Mouse (Mus musculus) erythroblast, embryonic 14.5 days (primary cell): Measurements from ENCODE around the gene Dazap1. TPM values are rescaled to one million over a fixed set of nuclear protein-coding genes. Genes with fewer than 3 reads are reported as not detected.
A peak's percentile ranks its signal among the peaks of the same experiment; 100 is the strongest.

Source experiments
- H3K27me3 ChIP-seq: 2 replicates; pipeline ENCODE4 v1.6.1; 2012; ENCODE audit warnings: inconsistent platforms; ENCODE audit not compliant: control insufficient read depth
- H3K36me3 ChIP-seq: 2 replicates; pipeline ENCODE4 v1.6.1; 2012; ENCODE audit warnings: mild to moderate bottlenecking, inconsistent platforms; ENCODE audit not compliant: control insufficient read depth
- H3K4me1 ChIP-seq: 2 replicates; pipeline ENCODE4 v1.6.1; 2012; ENCODE audit warnings: inconsistent platforms; ENCODE audit not compliant: control insufficient read depth
- H3K4me3 ChIP-seq: replicated peaks from 2 replicates; pipeline ENCODE3; 2012; ENCODE audit warnings: moderate library complexity, mild to moderate bottlenecking, inconsistent platforms
- H3K9me3 ChIP-seq: 2 replicates; pipeline ENCODE4 v1.6.1; 2012; ENCODE audit warnings: low read length, inconsistent platforms, mixed read lengths; ENCODE audit not compliant: control insufficient read depth
- GATA1 ChIP-seq: IDR thresholded peaks from 2 replicates; pipeline ENCODE4 v1.6.1; 2012; ENCODE audit warnings: low read length, inconsistent platforms, mixed read lengths
- TAL1 ChIP-seq: IDR thresholded peaks from 3 replicates; pipeline ENCODE4 v1.6.1; 2012; ENCODE audit warnings: low read length, inconsistent platforms, mixed read lengths
- polyA plus RNA-seq: library from polyadenylated mRNA; stranded (reverse); fragments of >175 nt; gene quantifications from 2 replicates; pipeline ENCODE4 v1.2.3, GENCODE M21; 2012

The Dazap1 gene
- polyA plus RNA-seq, 1 experiment: 84.5 TPM

DNA sequence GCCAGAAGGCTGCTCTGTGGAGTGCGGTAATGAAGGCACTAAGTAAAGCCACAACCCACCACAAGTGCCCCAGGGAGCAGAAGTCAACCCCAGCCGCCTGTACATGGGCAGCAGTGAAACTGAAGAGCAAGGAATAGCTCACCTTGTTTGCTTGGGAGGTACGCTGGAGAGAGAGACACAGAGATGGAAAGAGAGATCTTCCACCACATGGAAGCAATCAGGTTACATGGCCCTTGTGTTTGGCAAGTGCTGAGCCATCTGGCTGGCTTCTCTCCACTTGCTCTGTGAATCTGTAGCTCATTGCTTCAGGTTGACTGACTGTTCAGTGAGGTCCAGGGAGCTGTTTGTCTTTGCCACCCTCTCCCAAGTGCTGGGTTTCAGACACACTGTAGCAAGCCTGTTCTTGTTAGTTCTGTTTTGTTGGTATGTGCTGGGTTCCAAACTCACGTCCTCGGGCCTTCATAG lies 71.3 kb downstream of the Dazap1 start:
- Histone ChIP-seq H3K27me3 (no peaks in the 10 kb centered on the region; the same call in 1 of the 2 replicates), H3K4me1 (peaks cover 82% of the 10 kb centered on the region), H3K9me3 (peaks cover 29% of the 10 kb centered on the region), H3K36me3 (peaks cover 59% of the 10 kb centered on the region), H3K4me3 (peak overlapping the region; percentile 71)
- TF ChIP-seq TAL1 (no peak), GATA1 (no peak)

DNA sequence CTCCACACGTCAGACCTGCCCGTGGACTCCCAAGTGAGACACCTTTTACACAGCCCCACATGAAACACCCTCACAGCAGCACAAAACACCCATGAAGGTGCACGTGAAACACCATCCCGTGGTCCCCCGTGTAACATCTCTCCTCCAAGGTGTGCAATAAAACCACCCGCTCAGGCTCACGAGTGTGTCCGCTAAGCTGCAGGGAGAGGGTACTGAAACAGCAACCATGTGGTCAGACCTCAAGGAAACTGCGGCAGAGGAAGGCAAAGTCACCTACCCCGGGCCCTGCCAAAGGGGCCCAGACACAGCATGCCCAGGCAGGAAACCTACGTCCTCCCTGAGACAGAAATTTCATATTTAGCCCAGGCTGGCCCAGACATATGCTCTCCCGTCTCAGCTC lies 75.0 kb downstream of the Dazap1 start:
- no peak for TF ChIP-seq TAL1
- TF ChIP-seq GATA1: no peak
- Histone ChIP-seq H3K9me3 (peaks cover 27% of the 10 kb centered on the region), H3K27me3 (peaks cover 13% of the 10 kb centered on the region), H3K4me3 (no peak overlapping the region), H3K36me3 (peaks cover 60% of the 10 kb centered on the region), H3K4me1 (peaks cover 71% of the 10 kb centered on the region)

Other genes starting within 250 kb of the Dazap1 start
- 1.5 and 1.7 TPM in 2 replicates for gene Arhgap45, start 244.8 kb upstream of the Dazap1 start, polyA plus RNA-seq
- 11.9 and 17.1 TPM in 2 replicates for gene Polr2e, start 221.7 kb upstream of the Dazap1 start, polyA plus RNA-seq
- 551 and 700 TPM in 2 replicates for gene Gpx4, start 214.3 kb upstream of the Dazap1 start, polyA plus RNA-seq
- 3.4 and 3.9 TPM in 2 replicates for gene Sbno2, start 155.9 kb upstream of the Dazap1 start, polyA plus RNA-seq
- gene Stk11, start 145.7 kb upstream of the Dazap1 start, polyA plus RNA-seq: 69.2 and 71.6 TPM in 2 replicates
- gene Atp5d, start 122.9 kb upstream of the Dazap1 start, polyA plus RNA-seq: 139 and 144 TPM in 2 replicates
- 0.15 and 0.52 TPM in 2 replicates for gene Cbarp, start 120.7 kb upstream of the Dazap1 start, polyA plus RNA-seq
- gene Midn, start 113.2 kb upstream of the Dazap1 start, polyA plus RNA-seq: 7.0 and 9.3 TPM in 2 replicates
- gene Cirbp, start 95.5 kb upstream of the Dazap1 start, polyA plus RNA-seq: 3.9 and 4.3 TPM in 2 replicates
- 0.60 and 0.99 TPM in 2 replicates for gene 1600002K03Rik, start 88.5 kb upstream of the Dazap1 start, polyA plus RNA-seq
- gene Efna2, start 82.0 kb upstream of the Dazap1 start, polyA plus RNA-seq: 0.10 and 0.16 TPM in 2 replicates
- 4.2 and 4.7 TPM in 2 replicates for gene Mum1, start 35.1 kb upstream of the Dazap1 start, polyA plus RNA-seq
- gene Ndufs7, start 12.4 kb upstream of the Dazap1 start, polyA plus RNA-seq: 19.0 and 28.9 TPM in 2 replicates
- 0.11 and 0.20 TPM in 2 replicates for gene Gamt, start 474 bp upstream of the Dazap1 start, polyA plus RNA-seq
- gene Rps15, start 31.0 kb downstream of the Dazap1 start, polyA plus RNA-seq: 998 and 1,528 TPM in 2 replicates
- gene Apc2, start 34.5 kb downstream of the Dazap1 start, polyA plus RNA-seq: under 0.01 TPM in 1 of 2 replicates, not detected in the other
- 10.6 and 12.9 TPM in 2 replicates for gene 2310011J03Rik, start 59.1 kb downstream of the Dazap1 start, polyA plus RNA-seq
- gene Pcsk4, start 68.0 kb downstream of the Dazap1 start, polyA plus RNA-seq: 0.55 and 0.65 TPM in 2 replicates
- 18.8 and 21.4 TPM in 2 replicates for gene Reep6, start 68.5 kb downstream of the Dazap1 start, polyA plus RNA-seq
- gene Adamtsl5, start 86.9 kb downstream of the Dazap1 start, polyA plus RNA-seq: 2.2 and 2.6 TPM in 2 replicates
- not detected in 2 replicates for gene Plk5, start 95.0 kb downstream of the Dazap1 start, polyA plus RNA-seq
- gene Mex3d, start 126.2 kb downstream of the Dazap1 start, polyA plus RNA-seq: 0.53 and 0.55 TPM in 2 replicates
- gene Mbd3, start 138.1 kb downstream of the Dazap1 start, polyA plus RNA-seq: 24.1 and 26.2 TPM in 2 replicates
- 197 and 289 TPM in 2 replicates for gene Uqcr11, start 145.3 kb downstream of the Dazap1 start, polyA plus RNA-seq
- gene Tcf3, start 172.2 kb downstream of the Dazap1 start, polyA plus RNA-seq: 61.1 and 64.8 TPM in 2 replicates
- not detected in 2 replicates for gene Onecut3, start 233.3 kb downstream of the Dazap1 start, polyA plus RNA-seq